Mouse (Mus musculus): ENCODE measurements around the gene 4930558K02Rik. TPM values are rescaled to one million over a fixed set of nuclear protein-coding genes. Genes with fewer than 3 reads are reported as not detected.

The 4930558K02Rik gene
- polyA plus RNA-seq, 1 experiment from 2014 or later = not detected

Other genes starting within 250 kb of the 4930558K02Rik start
- not detected in 2 replicates for gene Fasl, start 191.1 kb downstream of the 4930558K02Rik start, polyA plus RNA-seq (2015; fragmentation: Nextera tagmentation; extraction: Ambion mirVana)
- 21.9 and 27.0 TPM in 2 replicates for gene Suco, start 103.0 kb downstream of the 4930558K02Rik start, polyA plus RNA-seq (2015; fragmentation: Nextera tagmentation; extraction: Ambion mirVana)
- gene Pigc, start 10.4 kb downstream of the 4930558K02Rik start, polyA plus RNA-seq (2015; fragmentation: Nextera tagmentation; extraction: Ambion mirVana) = 39.7 and 40.4 TPM in 2 replicates